Mouse (Mus musculus): Measurements from ENCODE around the gene Cgref1. TPM values are rescaled to one million over a fixed set of nuclear protein-coding genes. Genes with fewer than 3 reads are reported as not detected.

The Cgref1 gene
- polyA plus RNA-seq, 1 experiment from 2014 or later, result 5.1 TPM

DNA sequence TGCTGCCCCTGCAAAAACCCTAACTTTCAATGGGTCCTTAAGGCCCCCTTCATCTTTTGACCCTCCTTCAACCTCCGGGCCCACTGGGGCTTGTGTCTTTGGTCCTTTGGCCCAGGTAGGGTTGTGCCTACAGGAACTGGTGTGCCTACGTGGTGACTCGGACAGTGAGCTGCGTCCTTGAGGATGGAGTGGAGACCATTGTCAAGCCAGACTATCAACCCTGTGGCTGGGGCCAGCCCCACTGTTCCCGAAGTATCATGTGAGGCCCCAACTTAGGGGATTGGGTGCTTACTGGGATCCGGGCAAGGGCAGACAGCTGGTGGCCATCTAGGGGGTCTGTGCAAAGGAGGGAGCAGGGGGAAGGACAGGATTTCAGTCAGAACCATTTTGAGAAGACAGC is 30.5 kb downstream of the Cgref1 start:
- peak overlapping the region; percentile 84 for H3K27ac ChIP-seq
- H3K27me3 ChIP-seq (replicated peaks), result no peaks in the 10 kb centered on the region
- H3K4me2 ChIP-seq, result peak overlapping the region; percentile 67
- H3K9me3 ChIP-seq (replicated peaks), result no peaks in the 10 kb centered on the region
- ATAC-seq, result no peak
- peak overlapping the region; percentile 60 for H3K9ac ChIP-seq
- peaks cover 33% of the 10 kb centered on the region for H3K36me3 ChIP-seq
- 39% methylated on average over 6 of the region's 6 CpGs for WGBS (ENCODE audit: insufficient replicate concordance)
- H3K4me3 ChIP-seq, result peak overlapping the region; percentile 55
- H3K4me1 ChIP-seq, result peaks cover 90% of the 10 kb centered on the region

DNA sequence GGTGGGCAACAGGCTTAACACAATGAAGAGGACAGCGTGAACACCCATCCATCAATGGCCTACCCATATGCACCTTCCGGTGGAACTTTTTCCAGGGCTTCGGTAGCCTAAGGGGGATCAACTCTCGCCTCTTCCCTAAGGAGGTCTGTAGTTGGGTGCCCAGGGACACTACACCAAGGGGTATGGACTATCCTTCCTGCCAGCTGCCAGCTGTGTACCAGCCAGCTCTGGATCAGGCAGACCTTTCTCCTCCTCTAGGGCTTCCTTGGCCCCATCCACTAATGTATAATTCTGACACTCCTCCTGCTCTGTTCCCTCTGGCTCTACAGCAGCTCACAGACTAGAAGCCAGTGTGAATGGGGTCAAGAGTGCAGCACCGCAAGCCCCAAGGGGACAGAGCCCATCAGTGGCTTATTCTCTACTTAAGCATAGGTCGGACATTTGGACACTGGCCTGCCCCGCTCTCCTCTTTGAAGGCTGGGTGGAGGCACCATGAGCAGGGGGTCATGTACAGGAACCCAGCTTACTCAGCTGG is 31.2 kb downstream of the Cgref1 start:
- 22% methylated on average over 7 of the region's 7 CpGs for WGBS (ENCODE audit: insufficient replicate concordance)
- peaks cover 94% of the 10 kb centered on the region for H3K4me1 ChIP-seq
- ATAC-seq, result peak; percentile 16; the same call in 1 of the 2 replicates

DNA sequence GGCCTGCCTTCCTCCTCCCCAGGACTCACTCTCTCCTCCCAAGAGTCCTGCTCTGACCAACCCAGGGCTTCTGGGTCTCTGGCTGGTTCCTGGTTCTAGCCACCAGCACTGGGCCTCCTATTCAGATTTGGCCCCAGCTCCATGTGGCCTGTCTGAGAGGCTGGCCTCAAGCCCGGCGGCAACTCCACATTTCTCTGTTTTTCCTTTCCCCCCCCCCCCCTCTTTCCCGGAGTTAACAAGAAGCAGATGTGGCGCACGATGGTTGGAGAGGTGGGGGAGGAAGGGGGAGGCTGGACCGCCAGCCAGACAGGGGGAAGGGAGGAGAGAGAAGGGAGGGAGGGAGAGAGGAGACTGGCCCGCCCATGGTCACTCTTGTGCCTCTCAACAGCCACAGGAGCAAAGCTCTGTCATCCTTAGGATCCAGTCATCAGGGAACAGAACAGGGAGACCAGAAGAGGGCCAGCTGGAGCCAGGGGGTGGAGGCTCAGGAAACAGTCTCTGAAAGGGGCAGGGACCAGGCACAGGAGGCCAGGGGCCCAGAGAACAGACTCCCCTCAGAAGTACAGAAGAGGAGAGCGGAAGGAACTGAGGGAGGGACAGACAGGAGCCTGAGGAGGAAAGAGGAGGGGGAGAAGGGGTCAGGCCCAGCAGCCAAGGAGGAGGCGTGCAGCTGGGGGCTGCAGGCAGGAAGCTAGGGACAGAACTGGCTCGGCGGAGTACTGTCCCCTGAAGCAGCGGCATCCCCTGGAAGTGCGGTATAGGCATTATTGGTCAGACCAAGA is 32.1 kb downstream of the Cgref1 start, which contains the start of gene Emilin1:
TSS of gene Emilin1 (plus strand) at position 343 of the 782 bp plus-strand sequence.
- 20% methylated on average over 13 of the region's 13 CpGs for WGBS (ENCODE audit: insufficient replicate concordance)
- H3K9me3 ChIP-seq (replicated peaks), result no peaks in the 10 kb centered on the region
- H3K36me3 ChIP-seq, result peaks cover 17% of the 10 kb centered on the region
- no peaks in the 10 kb centered on the region for H3K27me3 ChIP-seq (replicated peaks)
- peaks cover 94% of the 10 kb centered on the region for H3K4me1 ChIP-seq
- H3K4me2 ChIP-seq, result peak within 1 kb of the TSS; percentile 67
- H3K27ac ChIP-seq, result peak within 1 kb of the TSS; percentile 84
- H3K4me3 ChIP-seq, result peak within 1 kb of the TSS; percentile 55
- H3K9ac ChIP-seq, result peak within 1 kb of the TSS; percentile 60
- ATAC-seq, result peak; percentile 39

More for the DNA sequence above, 31.2 kb downstream of the Cgref1 start:
- peak overlapping the region; percentile 60 for H3K9ac ChIP-seq
- peak overlapping the region; percentile 67 for H3K4me2 ChIP-seq
- peak overlapping the region; percentile 55 for H3K4me3 ChIP-seq
- H3K27ac ChIP-seq, result peak overlapping the region; percentile 84
- peaks cover 26% of the 10 kb centered on the region for H3K36me3 ChIP-seq
- no peaks in the 10 kb centered on the region for H3K9me3 ChIP-seq (replicated peaks)
- H3K27me3 ChIP-seq (replicated peaks), result no peaks in the 10 kb centered on the region

DNA sequence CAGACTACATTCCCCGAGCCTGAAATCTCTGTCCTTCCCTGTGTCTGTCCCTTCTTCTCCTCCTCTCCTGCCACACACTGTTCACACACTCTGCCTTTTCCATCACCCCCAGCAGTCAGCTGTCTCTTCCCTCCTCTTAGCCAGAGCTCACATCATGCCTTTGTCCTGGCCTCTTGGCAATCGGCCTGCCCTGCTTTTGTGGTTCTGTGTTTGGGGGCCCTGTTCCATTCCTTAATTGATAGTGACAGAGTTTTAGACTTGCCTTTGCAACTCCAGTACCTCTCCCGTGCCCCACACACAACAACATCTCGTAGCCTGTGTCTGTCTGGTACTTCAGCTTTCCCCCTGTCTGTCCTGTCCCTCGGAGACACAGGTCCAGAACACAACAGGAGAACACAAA is 33.2 kb downstream of the Cgref1 start:
- 53% methylated on average over 5 of the region's 5 CpGs for whole genome bisulfite sequencing (ENCODE audit: insufficient replicate concordance)
- Histone ChIP-seq H3K36me3 (peaks cover 6% of the 10 kb centered on the region), H3K9ac (no peak overlapping the region), H3K27me3 (replicated peaks) (no peaks in the 10 kb centered on the region), H3K4me1 (peaks cover 88% of the 10 kb centered on the region), H3K4me2 (0 out of 2 replicates have a peak overlapping the region, but pooled peaks have one; percentile 67), H3K27ac (peak overlapping the region; percentile 84), H3K4me3 (no peak overlapping the region), H3K9me3 (replicated peaks) (no peaks in the 10 kb centered on the region)
- no peak for ATAC-seq

DNA sequence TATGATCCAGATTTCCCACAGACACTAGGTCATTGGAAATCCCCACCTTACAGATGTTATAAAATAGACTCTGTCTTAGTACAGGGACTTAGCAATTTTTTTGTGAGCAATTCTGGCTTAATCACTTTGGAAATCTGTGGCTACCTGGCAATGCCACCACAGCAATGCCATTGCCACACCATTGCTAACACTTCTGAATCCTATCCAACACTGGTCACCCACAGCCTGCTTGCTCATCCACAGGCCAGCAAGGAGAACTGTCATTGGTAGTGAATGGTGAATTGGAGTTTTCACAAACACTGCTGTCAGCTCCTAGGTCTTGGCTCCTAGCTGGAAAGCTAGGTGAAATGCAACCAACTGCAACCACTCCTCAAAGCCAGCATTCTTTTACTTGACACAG is 34.9 kb downstream of the Cgref1 start:
- Histone ChIP-seq H3K36me3 (peaks cover 8% of the 10 kb centered on the region), H3K9ac (no peak overlapping the region), H3K27ac (peak overlapping the region; percentile 11; the same call in 1 of the 2 replicates), H3K27me3 (replicated peaks) (no peaks in the 10 kb centered on the region), H3K4me1 (peaks cover 87% of the 10 kb centered on the region), H3K4me2 (no peak overlapping the region), H3K4me3 (no peak overlapping the region), H3K9me3 (replicated peaks) (no peaks in the 10 kb centered on the region)
- no peak for ATAC-seq

DNA sequence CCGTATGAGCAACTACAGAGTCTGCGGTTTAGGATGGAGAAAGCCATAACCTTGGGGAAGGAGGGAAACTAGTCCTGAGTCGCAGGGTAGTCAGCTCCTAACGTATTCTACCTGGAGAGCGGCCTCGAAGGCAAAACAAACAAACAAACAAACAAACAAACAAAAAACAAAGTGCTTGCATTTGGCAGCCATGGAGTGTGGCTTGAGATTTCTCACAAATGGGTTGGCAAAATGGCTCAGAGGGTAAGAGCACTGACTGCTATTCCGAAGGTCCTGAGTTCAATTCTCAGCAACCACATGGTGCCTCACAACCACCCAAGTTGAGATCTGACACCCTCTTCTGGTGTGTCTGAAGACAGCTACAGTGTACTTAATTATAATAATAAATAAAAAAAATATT is 35.5 kb downstream of the Cgref1 start:
- H3K4me2 ChIP-seq, result no peak overlapping the region

DNA sequence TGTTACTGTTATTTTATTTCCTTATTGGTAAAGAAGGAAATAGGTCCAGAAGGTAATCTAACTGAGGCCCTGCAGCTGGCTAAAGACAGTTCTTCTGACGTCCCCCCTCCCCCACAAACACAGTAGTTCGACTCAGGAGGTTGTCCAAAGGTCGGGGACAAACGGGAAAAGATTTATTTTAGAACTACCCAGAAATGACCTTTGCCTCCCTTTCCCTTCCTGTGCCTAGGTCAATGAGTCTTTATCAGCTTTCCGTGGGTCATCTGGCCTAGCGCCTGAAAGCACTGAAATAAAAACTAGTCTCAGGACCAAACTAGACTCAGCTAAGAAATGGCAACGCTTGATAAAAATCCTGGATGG is 36.1 kb downstream of the Cgref1 start:
- Histone ChIP-seq H3K9me3 (replicated peaks) (no peaks in the 10 kb centered on the region), H3K4me3 (no peak overlapping the region), H3K27ac (peak overlapping the region; percentile 89), H3K9ac (no peak overlapping the region), H3K4me1 (peaks cover 81% of the 10 kb centered on the region), H3K4me2 (peak overlapping the region; percentile 94), H3K27me3 (replicated peaks) (no peaks in the 10 kb centered on the region), H3K36me3 (peaks cover 20% of the 10 kb centered on the region)
- 26% methylated on average over 7 of the region's 7 CpGs for WGBS (ENCODE audit: insufficient replicate concordance)
- no peak for ATAC-seq

More for the DNA sequence above, 35.5 kb downstream of the Cgref1 start:
- peak overlapping the region; percentile 89 for H3K27ac ChIP-seq
- H3K36me3 ChIP-seq, result peaks cover 14% of the 10 kb centered on the region
- 79% methylated on average over 7 of the region's 7 CpGs for WGBS (ENCODE audit: insufficient replicate concordance)
- no peak overlapping the region for H3K9ac ChIP-seq
- no peaks in the 10 kb centered on the region for H3K9me3 ChIP-seq (replicated peaks)
- H3K4me1 ChIP-seq, result peaks cover 87% of the 10 kb centered on the region
- H3K4me3 ChIP-seq, result no peak overlapping the region
- no peaks in the 10 kb centered on the region for H3K27me3 ChIP-seq (replicated peaks)
- no peak for ATAC-seq

DNA sequence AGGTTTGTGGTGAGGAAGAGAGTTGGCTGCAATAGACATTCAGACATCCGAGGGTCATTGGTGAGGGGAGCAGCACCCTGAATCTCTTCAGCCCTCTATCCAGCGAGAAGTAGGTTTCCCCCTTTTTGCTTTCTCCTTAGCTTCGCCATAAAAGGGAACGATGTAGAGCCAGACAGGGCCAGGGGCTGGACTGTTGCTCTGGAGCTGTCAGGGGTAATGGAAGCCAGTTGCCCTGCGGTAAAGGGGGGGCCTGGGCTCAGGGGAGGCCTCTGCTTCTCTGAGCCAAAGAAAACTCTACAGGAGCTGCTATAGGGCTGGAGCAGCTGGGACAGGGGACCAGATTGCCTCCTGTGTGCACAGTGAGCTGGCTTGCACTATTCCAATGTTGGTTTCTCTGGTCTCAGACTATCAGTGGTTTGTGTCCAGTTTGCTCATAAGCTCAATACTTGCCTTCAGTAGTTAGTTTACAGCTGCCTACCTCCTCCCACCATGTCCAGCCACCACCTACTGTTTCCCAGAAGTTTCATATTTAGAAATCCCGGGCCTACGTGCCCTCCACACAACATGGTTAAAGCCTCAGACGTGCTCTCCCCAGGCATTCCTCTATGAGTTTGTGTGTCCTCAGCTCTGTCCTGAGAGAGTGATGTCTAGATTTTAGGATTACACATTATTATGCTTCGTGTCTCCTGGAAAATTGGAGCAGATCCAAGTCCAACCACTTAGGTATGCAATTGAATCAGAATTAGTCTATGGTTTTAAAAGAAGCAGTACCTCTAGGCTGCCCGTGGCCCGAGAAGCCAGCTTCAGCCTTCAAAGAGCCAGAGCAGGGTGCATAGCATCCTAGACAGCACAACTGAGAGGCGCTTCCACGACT is 36.7 kb downstream of the Cgref1 start:
- Histone ChIP-seq H3K4me1 (peaks cover 81% of the 10 kb centered on the region), H3K27ac (peak overlapping the region; percentile 89), H3K36me3 (peaks cover 26% of the 10 kb centered on the region), H3K9me3 (replicated peaks) (no peaks in the 10 kb centered on the region), H3K4me3 (peak overlapping the region; percentile 67), H3K4me2 (peak overlapping the region; percentile 94), H3K9ac (peak overlapping the region; percentile 78), H3K27me3 (replicated peaks) (no peaks in the 10 kb centered on the region)
- ATAC-seq, result no peak
- WGBS (ENCODE audit: insufficient replicate concordance), result 44% methylated on average over 13 of the region's 13 CpGs

DNA sequence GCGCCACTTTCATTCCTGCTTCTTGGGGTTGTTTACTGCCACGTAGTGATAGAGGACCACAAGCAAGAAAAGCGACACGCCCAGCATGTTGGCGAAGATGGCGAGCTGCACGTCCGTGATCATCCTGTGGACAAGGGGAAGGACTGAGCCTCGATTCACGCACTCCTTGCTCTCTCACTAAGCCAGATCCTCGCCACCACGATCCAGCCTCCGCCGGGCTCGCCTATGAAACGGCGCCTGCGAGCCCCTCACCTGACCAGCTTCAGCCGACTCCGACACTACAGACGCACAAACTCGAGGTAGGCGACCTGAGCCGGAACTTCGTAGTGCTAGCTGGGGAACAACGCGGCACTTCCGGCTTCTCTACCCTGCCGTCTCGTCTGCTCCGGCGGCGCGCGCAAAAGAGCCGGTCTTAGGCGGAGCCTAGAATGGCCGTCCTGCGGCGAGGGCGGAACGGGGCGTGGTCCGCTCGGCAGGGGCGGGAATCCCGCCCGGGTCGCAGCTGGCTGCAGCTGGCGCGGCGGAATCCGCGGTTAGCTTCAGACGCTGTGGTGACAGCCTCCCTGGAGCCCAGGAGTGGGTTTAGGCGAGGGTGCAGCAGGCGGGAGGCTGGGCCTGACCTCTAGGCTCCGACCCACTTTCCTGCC is 37.9 kb downstream of the Cgref1 start, which contains the start of gene Ost4:
TSS of gene Ost4 (minus strand) at position 376 of the 647 bp plus-strand sequence.
- H3K4me1 ChIP-seq, result peaks cover 69% of the 10 kb centered on the region
- peak within 1 kb of the TSS; percentile 89 for H3K27ac ChIP-seq
- ATAC-seq, result peak; percentile 97
- no peaks in the 10 kb centered on the region for H3K27me3 ChIP-seq (replicated peaks)
- H3K4me2 ChIP-seq, result peak within 1 kb of the TSS; percentile 94
- peak within 1 kb of the TSS; percentile 78 for H3K9ac ChIP-seq
- H3K4me3 ChIP-seq, result peak within 1 kb of the TSS; percentile 67
- H3K9me3 ChIP-seq (replicated peaks), result no peaks in the 10 kb centered on the region
- under 1% methylated on average over 58 of the region's 58 CpGs for WGBS (ENCODE audit: insufficient replicate concordance)
- peaks cover 37% of the 10 kb centered on the region for H3K36me3 ChIP-seq

DNA sequence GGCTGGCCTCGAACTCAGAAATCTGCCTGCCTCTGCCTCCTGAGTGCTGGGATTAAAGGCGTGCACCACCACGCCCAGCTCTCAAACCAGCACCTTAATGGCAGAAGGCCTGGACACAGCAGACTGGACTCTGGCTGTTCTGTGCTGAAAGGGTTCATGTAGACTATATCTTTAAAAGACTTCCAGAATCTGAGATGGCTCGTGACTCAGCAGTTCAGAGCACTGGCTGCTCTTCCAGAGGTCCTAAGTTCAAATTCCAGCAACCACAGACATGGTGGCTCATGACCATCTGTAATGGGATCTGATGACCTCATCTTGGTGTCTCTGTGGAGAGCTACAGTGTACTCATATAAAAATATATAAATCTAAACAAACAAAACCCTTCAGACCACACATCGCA is 43.5 kb downstream of the Cgref1 start:
- Histone ChIP-seq H3K27me3 (replicated peaks) (no peaks in the 10 kb centered on the region), H3K9me3 (replicated peaks) (no peaks in the 10 kb centered on the region), H3K36me3 (peaks cover 85% of the 10 kb centered on the region), H3K4me2 (no peak overlapping the region), H3K4me1 (peaks cover 41% of the 10 kb centered on the region), H3K9ac (no peak overlapping the region), H3K27ac (no peak overlapping the region), H3K4me3 (no peak overlapping the region)
- ATAC-seq, result no peak
- WGBS (ENCODE audit: insufficient replicate concordance), result 80% methylated on average over 5 of the region's 5 CpGs

DNA sequence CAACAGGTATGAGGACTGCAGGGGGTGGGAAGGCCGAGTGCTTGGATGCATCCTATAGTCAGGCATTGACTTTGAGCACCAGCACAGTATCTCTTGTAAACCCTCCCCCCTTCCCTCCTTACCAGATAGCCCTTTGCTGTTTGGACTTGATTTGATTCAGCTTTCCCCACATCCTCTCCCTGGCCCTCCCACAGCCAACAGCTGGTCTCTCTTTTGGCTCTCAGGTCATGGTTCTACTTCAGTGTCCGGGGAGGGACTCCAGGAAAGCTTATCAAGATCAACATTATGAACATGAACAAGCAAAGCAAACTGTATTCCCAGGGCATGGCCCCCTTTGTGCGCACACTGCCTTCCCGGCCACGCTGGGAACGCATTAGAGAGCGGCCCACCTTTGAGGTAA is 55.0 kb downstream of the Cgref1 start:
- Histone ChIP-seq H3K4me3 (peak overlapping the region; percentile 76; the same call in 1 of the 2 replicates), H3K27ac (peak overlapping the region; percentile 93; the same call in 1 of the 2 replicates), H3K9me3 (replicated peaks) (no peaks in the 10 kb centered on the region), H3K4me1 (peaks cover 35% of the 10 kb centered on the region), H3K4me2 (peak overlapping the region; percentile 96), H3K9ac (no peak overlapping the region), H3K36me3 (peaks cover 47% of the 10 kb centered on the region), H3K27me3 (replicated peaks) (no peaks in the 10 kb centered on the region)
- no peak for ATAC-seq
- 73% methylated on average over 7 of the region's 7 CpGs for WGBS (ENCODE audit: insufficient replicate concordance)
